Mouse (Mus musculus): ENCODE measurements around the gene Serpinb9g.
"Not testable (repeated sequence)": the region's sequence is repeated elsewhere in the genome, so short reads cannot be mapped to it uniquely, and the experiment has no call there.

Serpinb9g gene

DNA sequence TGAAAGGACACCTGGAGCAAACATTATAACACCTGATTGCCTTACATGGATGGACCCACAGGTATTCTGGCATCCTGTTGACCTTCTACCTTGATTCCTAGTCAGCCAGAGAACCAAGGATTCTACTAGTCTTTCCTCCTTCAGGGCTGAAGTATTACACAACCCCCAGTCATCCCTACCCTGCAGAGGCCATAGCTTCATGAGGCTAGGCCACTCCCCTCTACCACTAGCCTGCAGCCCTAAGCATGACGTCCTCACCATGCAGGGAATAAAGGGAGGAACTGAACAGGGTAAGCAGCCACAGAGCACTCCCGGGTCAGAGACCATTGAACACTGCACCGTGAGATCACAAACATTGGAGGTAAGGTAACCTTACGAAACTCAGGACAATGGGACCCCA is at the start of gene Serpinb9g:
Serpinb9g (plus strand) TSS at position 301 of the 400 bp plus-strand sequence.
- not testable (repeated sequence) for DNase-seq

DNA sequence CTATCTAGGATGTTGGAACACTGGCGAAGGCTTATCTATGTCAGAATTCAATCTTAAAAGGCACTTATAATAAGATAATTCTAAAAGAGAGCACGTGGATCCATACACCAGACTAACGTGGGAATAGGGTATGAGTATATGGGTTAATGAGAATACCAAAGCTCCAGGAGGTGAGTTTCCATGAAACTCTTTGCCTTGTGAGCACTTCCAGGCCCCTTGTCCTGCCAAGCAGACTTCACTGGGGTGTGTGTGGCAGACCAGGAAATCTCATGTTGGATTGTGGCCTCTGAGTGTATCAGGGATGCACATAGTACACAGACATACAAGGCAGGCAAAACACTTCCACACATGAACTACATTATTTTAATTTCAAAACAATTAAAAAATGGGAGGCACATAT is 718 bp upstream of the Serpinb9g start:
- not testable (repeated sequence) for DNase-seq

DNA sequence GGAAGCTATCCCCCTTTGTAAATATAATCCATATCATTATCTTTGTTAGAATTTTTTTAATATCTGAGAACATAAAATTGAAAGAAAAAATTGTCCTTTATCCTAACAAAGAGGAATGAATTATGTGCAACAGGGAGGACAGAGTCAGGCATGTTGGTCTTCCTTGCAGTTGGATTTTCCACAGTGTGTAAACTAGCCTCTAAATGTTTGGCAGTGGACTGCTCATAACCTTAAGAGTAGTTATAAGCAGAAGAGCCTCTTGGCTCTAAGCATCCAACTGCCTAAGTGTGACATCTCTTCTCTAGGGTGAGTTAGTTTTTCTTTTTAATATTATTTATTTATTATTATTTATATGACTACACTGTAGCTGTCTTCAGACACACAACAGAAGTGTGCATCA is 40.0 kb downstream of the Serpinb9g start:
- DNase-seq = no peak

DNA sequence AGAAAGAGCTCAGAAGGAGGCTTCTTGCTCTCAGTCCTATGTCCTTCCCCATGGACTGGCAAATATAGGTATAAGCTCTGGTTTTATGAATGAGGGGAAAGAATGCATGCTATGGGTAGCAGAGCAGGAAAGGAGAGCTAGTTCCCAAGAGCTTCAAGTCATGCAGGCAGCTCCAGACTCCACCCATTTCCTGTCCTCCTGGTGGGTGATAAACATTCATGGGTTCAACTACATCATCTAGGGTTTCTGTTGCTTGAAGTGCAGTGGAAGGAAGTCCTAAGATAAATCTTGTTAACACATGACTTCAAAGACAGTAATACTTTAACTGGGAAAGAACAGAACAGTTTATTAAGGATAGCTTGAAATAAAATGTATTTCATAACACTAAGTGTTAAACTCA is 48.2 kb downstream of the Serpinb9g start:
- no peak for DNase-seq
